Mouse (Mus musculus) neural tube, embryonic 14.5 days (tissue): ENCODE data around the gene Ces1c. TPM values are rescaled to one million over a fixed set of nuclear protein-coding genes. Genes with fewer than 3 reads are reported as not detected.

Source experiments
- ATAC-seq: fragments of 200-750 bp; cut with Nextera tagmentation; 2 replicates; pipeline ENCODE4 v1.8.0; 2017; ENCODE audit warnings: low read depth, mild to moderate bottlenecking, moderate TSS enrichment, moderate library complexity
- H3K27ac ChIP-seq: fragments of 300-500 bp; sonication (generic); 2 replicates; pipeline ENCODE4 v1.5.1; 2014; ENCODE audit warnings: low read depth, mild to moderate bottlenecking, control low read depth, low read length, moderate library complexity, mixed read lengths
- H3K27me3 ChIP-seq: fragments of 300-500 bp; sonication (generic); 2 replicates; pipeline ENCODE4 v1.6.1; 2014; ENCODE audit warnings: low read length; ENCODE audit not compliant: control insufficient read depth, insufficient read depth
- H3K36me3 ChIP-seq: fragments of 300-500 bp; sonication (generic); 2 replicates; pipeline ENCODE4 v1.6.1; 2014; ENCODE audit warnings: low read length, mixed read lengths; ENCODE audit not compliant: control insufficient read depth, insufficient read depth
- H3K4me1 ChIP-seq: fragments of 300-500 bp; sonication (generic); 2 replicates; pipeline ENCODE4 v1.6.1; 2014; ENCODE audit warnings: low read length; ENCODE audit not compliant: control insufficient read depth, insufficient read depth
- H3K4me2 ChIP-seq: fragments of 300-500 bp; sonication (generic); 2 replicates; pipeline ENCODE4 v1.6.1; 2014; ENCODE audit warnings: mild to moderate bottlenecking, low read depth, low read length, control low read depth
- H3K4me3 ChIP-seq: fragments of 300-500 bp; sonication (generic); 2 replicates; pipeline ENCODE4 v1.5.1; 2014; ENCODE audit warnings: low read depth, low read length, control low read depth, mixed read lengths
- H3K9ac ChIP-seq: fragments of 300-500 bp; sonication (generic); replicated peaks from 2 replicates; pipeline ENCODE4 v1.6.1; 2014; ENCODE audit warnings: low read depth, mild to moderate bottlenecking, control low read depth, low read length, mixed read lengths
- H3K9me3 ChIP-seq: fragments of 300-500 bp; sonication (generic); 2 replicates; pipeline ENCODE4 v1.6.1; 2016; ENCODE audit warnings: low read length; ENCODE audit not compliant: control insufficient read depth
- WGBS: fragments of 180-500 bp; shearing (Covaris S2); extraction: QIAGEN DNeasy Blood & Tissue Kit; methylation state at CpG from one replicate; pipeline ENCODE4 v1.1.7; 2014; 5-methylcytosine and 5-hydroxymethylcytosine counted together
- polyA plus RNA-seq: library from polyadenylated mRNA; unstranded; fragments of >200 nt; fragmentation: Nextera tagmentation; extraction: Ambion mirVana; gene quantifications from 2 replicates; pipeline ENCODE4 v1.2.1, GENCODE M21; 2014

The Ces1c gene
- polyA plus RNA-seq, 1 experiment from 2014 or later, result not detected

DNA sequence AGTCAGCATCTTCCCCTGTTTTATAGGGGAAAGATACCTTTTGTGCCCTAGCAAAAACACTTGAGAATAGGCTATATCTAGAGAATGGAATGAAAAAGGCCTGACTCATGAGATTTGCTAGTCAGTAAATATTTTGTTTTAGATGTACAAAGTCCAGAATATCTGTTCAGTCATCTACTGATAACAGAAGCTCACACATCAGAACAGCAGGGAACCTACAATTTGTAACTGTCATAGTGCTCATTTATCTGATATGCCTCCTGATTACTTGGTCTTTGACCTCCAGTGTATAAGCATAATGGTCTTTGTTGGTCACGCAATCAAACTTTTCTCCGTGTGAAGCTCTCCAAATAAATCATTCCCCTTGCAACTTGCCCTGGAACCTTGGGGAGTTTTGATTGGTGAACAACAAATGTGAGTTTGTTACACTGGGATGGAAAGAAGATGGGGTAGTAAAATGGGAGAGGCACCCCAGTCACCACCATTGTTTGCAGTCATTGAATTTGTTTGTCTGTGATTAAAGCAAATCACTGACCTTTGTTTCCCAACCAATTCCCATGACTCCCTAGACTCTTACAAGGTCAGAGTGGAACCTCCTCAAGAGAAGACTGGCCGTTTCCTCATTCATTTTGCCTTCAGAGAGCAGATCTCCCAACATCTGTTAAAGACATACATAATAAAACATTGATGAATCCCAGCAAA is 67.5 kb downstream of the Ces1c start:
- Histone ChIP-seq H3K4me1 (no peaks in the 10 kb centered on the region), H3K27me3 (no peaks in the 10 kb centered on the region), H3K4me2 (no peak overlapping the region), H3K4me3 (no peak overlapping the region), H3K9me3 (no peaks in the 10 kb centered on the region), H3K27ac (no peak overlapping the region), H3K36me3 (no peaks in the 10 kb centered on the region), H3K9ac (no peak overlapping the region)
- ATAC-seq, result no peak
- WGBS, result 18% methylated on average over 3 of the region's 3 CpGs

DNA sequence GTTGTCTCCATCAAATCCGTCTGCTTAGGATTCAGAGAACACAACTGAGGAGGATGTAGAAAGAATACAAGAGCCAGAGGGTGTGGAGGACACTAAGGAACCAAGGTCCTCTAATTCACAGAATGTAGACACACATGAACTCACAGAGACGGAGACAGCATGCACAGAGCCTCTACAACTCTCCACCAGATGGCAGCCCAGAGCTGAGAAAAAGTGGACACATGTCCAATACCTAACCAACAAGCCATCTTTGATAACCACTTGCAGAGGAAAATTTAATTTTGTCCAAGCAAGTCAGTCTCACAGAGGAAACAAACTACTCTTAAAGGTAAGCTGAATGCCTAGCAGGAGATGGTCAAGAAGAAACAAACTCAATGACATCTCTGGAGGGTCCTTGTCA is 71.9 kb downstream of the Ces1c start:
- 21% methylated on average over 2 of the region's 2 CpGs for WGBS
- Histone ChIP-seq H3K36me3 (no peaks in the 10 kb centered on the region), H3K9ac (no peak overlapping the region), H3K27ac (no peak overlapping the region), H3K9me3 (no peaks in the 10 kb centered on the region), H3K4me2 (no peak overlapping the region), H3K4me1 (no peaks in the 10 kb centered on the region), H3K27me3 (no peaks in the 10 kb centered on the region), H3K4me3 (no peak overlapping the region)
- ATAC-seq, result no peak

DNA sequence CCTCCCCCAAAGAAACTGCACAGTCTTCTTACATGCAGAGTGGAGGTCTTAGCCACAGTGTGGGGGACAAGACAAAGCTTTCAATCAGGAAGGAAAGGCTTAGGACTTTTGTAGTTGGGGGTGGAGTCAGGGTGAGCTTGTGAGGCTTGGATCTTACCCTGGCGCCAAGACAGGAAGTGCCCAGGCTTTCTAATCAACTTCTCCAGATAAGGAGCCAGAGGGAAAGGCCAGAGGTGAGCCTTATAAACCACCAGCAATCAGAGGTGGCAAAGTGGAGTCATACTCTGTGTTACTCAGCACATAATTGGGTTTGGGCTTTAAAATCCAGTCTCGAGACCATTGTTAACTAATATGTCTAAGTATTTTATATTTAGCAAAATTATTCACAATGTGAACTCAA is 75.8 kb downstream of the Ces1c start:
- no peak for ATAC-seq
- H3K27ac ChIP-seq, result no peak overlapping the region
- no peaks in the 10 kb centered on the region for H3K27me3 ChIP-seq
- no peaks in the 10 kb centered on the region for H3K9me3 ChIP-seq
- WGBS, result 77% methylated on average over 2 of the region's 2 CpGs
- no peak overlapping the region for H3K4me3 ChIP-seq
- no peaks in the 10 kb centered on the region for H3K36me3 ChIP-seq
- H3K4me2 ChIP-seq, result no peak overlapping the region
- no peak overlapping the region for H3K9ac ChIP-seq
- H3K4me1 ChIP-seq, result no peaks in the 10 kb centered on the region

Other genes starting within 250 kb of the Ces1c start
- gene Capns2, start 229.9 kb downstream of the Ces1c start, polyA plus RNA-seq, result 0.42 and 0.63 TPM in 2 replicates
- 0.05 TPM in 1 of 2 replicates, not detected in the other for gene Slc6a2, start 171.2 kb downstream of the Ces1c start, polyA plus RNA-seq
- not detected in 2 replicates for gene Ces1a, start 83.1 kb downstream of the Ces1c start, polyA plus RNA-seq
- gene Ces1b, start 51.3 kb downstream of the Ces1c start, polyA plus RNA-seq, result not detected in 2 replicates
- 0.09 TPM in 1 of 2 replicates, not detected in the other for gene Ces1d, start 66.6 kb upstream of the Ces1c start, polyA plus RNA-seq
- not detected in 2 replicates for gene Ces1e, start 98.3 kb upstream of the Ces1c start, polyA plus RNA-seq
- gene Ces1f, start 148.5 kb upstream of the Ces1c start, polyA plus RNA-seq, result not detected in 2 replicates
- not detected in 2 replicates for gene Ces1g, start 206.0 kb upstream of the Ces1c start, polyA plus RNA-seq
- gene Ces1h, start 248.4 kb upstream of the Ces1c start, polyA plus RNA-seq, result not detected in 2 replicates